Mouse (Mus musculus): ENCODE results near the gene Sart3. TPM values are rescaled to one million over a fixed set of nuclear protein-coding genes. Genes with fewer than 3 reads are reported as not detected.

Gene Sart3
- polyA plus RNA-seq, 1 experiment: 10.7 TPM

- no peaks in the 10 kb centered on the region for H3K36me3 ChIP-seq (ENCODE audit: control insufficient read depth, insufficient read depth, low read length)
- no peak overlapping the region for H3K4me3 ChIP-seq (ENCODE audit: low read depth, low read length)
- H3K4me1 ChIP-seq (ENCODE audit: control insufficient read depth, insufficient read depth, insufficient read length, low read length): no peaks in the 10 kb centered on the region; the same call in 1 of the 2 replicates
- H3K27me3 ChIP-seq (ENCODE audit: control insufficient read depth, insufficient read depth, low read length): no peaks in the 10 kb centered on the region
- WGBS: 82% methylated on average over 4 of the region's 4 CpGs
- H3K27ac ChIP-seq (ENCODE audit: insufficient read depth, low read depth, low read length): no peak overlapping the region
- TF ChIP-seq POLR2A (IDR thresholded peaks at IDR 0.05; ENCODE audit: low read depth, low read length) (no peak), CTCF (IDR thresholded peaks at IDR 0.05; ENCODE audit: extremely low read depth, insufficient read length, insufficient replicate concordance, low read depth, low read length) (no peak)
Measured at GRCm38 (mm10) chr5:113810111-113810510, 37.8 kb upstream of the Sart3 start.

GRCm38 (mm10) chr5:113808177-113808576 lies 35.9 kb upstream of the Sart3 start:
- no peaks in the 10 kb centered on the region; the same call in 1 of the 2 replicates for H3K4me1 ChIP-seq (ENCODE audit: control insufficient read depth, insufficient read depth, insufficient read length, low read length)
- WGBS: 80% methylated on average over 2 of the region's 2 CpGs
- TF ChIP-seq CTCF (IDR thresholded peaks at IDR 0.05; ENCODE audit: extremely low read depth, insufficient read length, insufficient replicate concordance, low read depth, low read length) (no peak), POLR2A (IDR thresholded peaks at IDR 0.05; ENCODE audit: low read depth, low read length) (no peak)
- no peak overlapping the region for H3K4me3 ChIP-seq (ENCODE audit: low read depth, low read length)
- no peaks in the 10 kb centered on the region for H3K36me3 ChIP-seq (ENCODE audit: control insufficient read depth, insufficient read depth, low read length)
- H3K27ac ChIP-seq (ENCODE audit: insufficient read depth, low read depth, low read length): no peak overlapping the region
- no peaks in the 10 kb centered on the region for H3K27me3 ChIP-seq (ENCODE audit: control insufficient read depth, insufficient read depth, low read length)

GRCm38 (mm10) chr5:113807712-113808111 lies 35.4 kb upstream of the Sart3 start:
- H3K4me3 ChIP-seq (ENCODE audit: low read depth, low read length): no peak overlapping the region
- WGBS: 61% methylated on average over 9 of the region's 9 CpGs
- TF ChIP-seq CTCF (IDR thresholded peaks at IDR 0.05; ENCODE audit: extremely low read depth, insufficient read length, insufficient replicate concordance, low read depth, low read length) (no peak), POLR2A (IDR thresholded peaks at IDR 0.05; ENCODE audit: low read depth, low read length) (no peak)
- no peaks in the 10 kb centered on the region for H3K36me3 ChIP-seq (ENCODE audit: control insufficient read depth, insufficient read depth, low read length)
- no peaks in the 10 kb centered on the region; the same call in 1 of the 2 replicates for H3K4me1 ChIP-seq (ENCODE audit: control insufficient read depth, insufficient read depth, insufficient read length, low read length)
- H3K27ac ChIP-seq (ENCODE audit: insufficient read depth, low read depth, low read length): no peak overlapping the region
- no peaks in the 10 kb centered on the region for H3K27me3 ChIP-seq (ENCODE audit: control insufficient read depth, insufficient read depth, low read length)

GRCm38 (mm10) chr5:113806414-113806813 lies 34.1 kb upstream of the Sart3 start:
- Histone ChIP-seq H3K36me3 (ENCODE audit: control insufficient read depth, insufficient read depth, low read length) (no peaks in the 10 kb centered on the region), H3K27ac (ENCODE audit: insufficient read depth, low read depth, low read length) (no peak overlapping the region), H3K4me1 (ENCODE audit: control insufficient read depth, insufficient read depth, insufficient read length, low read length) (no peaks in the 10 kb centered on the region; the same call in 1 of the 2 replicates), H3K4me3 (ENCODE audit: low read depth, low read length) (no peak overlapping the region), H3K27me3 (ENCODE audit: control insufficient read depth, insufficient read depth, low read length) (no peaks in the 10 kb centered on the region)
- TF ChIP-seq CTCF (IDR thresholded peaks at IDR 0.05; ENCODE audit: extremely low read depth, insufficient read length, insufficient replicate concordance, low read depth, low read length): no peak
- no peak for TF ChIP-seq POLR2A (IDR thresholded peaks at IDR 0.05; ENCODE audit: low read depth, low read length)
- WGBS: 19% methylated on average over 10 of the region's 10 CpGs

- Histone ChIP-seq H3K36me3 (ENCODE audit: control insufficient read depth, insufficient read depth, low read length) (no peaks in the 10 kb centered on the region), H3K4me1 (ENCODE audit: control insufficient read depth, insufficient read depth, insufficient read length, low read length) (no peaks in the 10 kb centered on the region; the same call in 1 of the 2 replicates), H3K27me3 (ENCODE audit: control insufficient read depth, insufficient read depth, low read length) (no peaks in the 10 kb centered on the region), H3K4me3 (ENCODE audit: low read depth, low read length) (no peak overlapping the region), H3K27ac (ENCODE audit: insufficient read depth, low read depth, low read length) (no peak overlapping the region)
- WGBS: 74% methylated on average over 9 of the region's 9 CpGs
- no peak for TF ChIP-seq POLR2A (IDR thresholded peaks at IDR 0.05; ENCODE audit: low read depth, low read length)
- no peak for TF ChIP-seq CTCF (IDR thresholded peaks at IDR 0.05; ENCODE audit: extremely low read depth, insufficient read length, insufficient replicate concordance, low read depth, low read length)
Measured at GRCm38 (mm10) chr5:113805301-113805700, 33.0 kb upstream of the Sart3 start.

- Histone ChIP-seq H3K27me3 (ENCODE audit: control insufficient read depth, insufficient read depth, low read length) (no peaks in the 10 kb centered on the region), H3K36me3 (ENCODE audit: control insufficient read depth, insufficient read depth, low read length) (no peaks in the 10 kb centered on the region), H3K27ac (ENCODE audit: insufficient read depth, low read depth, low read length) (no peak overlapping the region), H3K4me3 (ENCODE audit: low read depth, low read length) (no peak overlapping the region), H3K4me1 (ENCODE audit: control insufficient read depth, insufficient read depth, insufficient read length, low read length) (no peaks in the 10 kb centered on the region; the same call in 1 of the 2 replicates)
- 38% methylated on average over 7 of the region's 7 CpGs for WGBS
- no peak for TF ChIP-seq CTCF (IDR thresholded peaks at IDR 0.05; ENCODE audit: extremely low read depth, insufficient read length, insufficient replicate concordance, low read depth, low read length)
- TF ChIP-seq POLR2A (IDR thresholded peaks at IDR 0.05; ENCODE audit: low read depth, low read length): no peak
Measured at GRCm38 (mm10) chr5:113804395-113804966, 32.2 kb upstream of the Sart3 start.

- 1% methylated on average over 11 of the region's 11 CpGs for WGBS
- no peaks in the 10 kb centered on the region for H3K27me3 ChIP-seq (ENCODE audit: control insufficient read depth, insufficient read depth, low read length)
- H3K4me3 ChIP-seq (ENCODE audit: low read depth, low read length): peak within 1 kb of the TSS; percentile 49
- no peaks in the 10 kb centered on the region for H3K36me3 ChIP-seq (ENCODE audit: control insufficient read depth, insufficient read depth, low read length)
- TF ChIP-seq POLR2A (IDR thresholded peaks at IDR 0.05; ENCODE audit: low read depth, low read length) (no peak), CTCF (IDR thresholded peaks at IDR 0.05; ENCODE audit: extremely low read depth, insufficient read length, insufficient replicate concordance, low read depth, low read length) (no peak)
- H3K27ac ChIP-seq (ENCODE audit: insufficient read depth, low read depth, low read length): peak within 1 kb of the TSS; percentile 27
- H3K4me1 ChIP-seq (ENCODE audit: control insufficient read depth, insufficient read depth, insufficient read length, low read length): no peaks in the 10 kb centered on the region
Measured at GRCm38 (mm10) chr5:113800280-113800679, 28.0 kb upstream of the Sart3 start, which contains the start of gene Tmem119. Gene Tmem119 (minus strand): TSS chr5:113800516.

Measured in small intestine, adult 2 months (tissue).